Mouse (Mus musculus) ES-E14 (cell line): Measurements from ENCODE around the gene Zfp697. TPM values are rescaled to one million over a fixed set of nuclear protein-coding genes. Genes with fewer than 3 reads are reported as not detected.

Experiments
- DNase-seq: peaks from one replicate; pipeline ENCODE4 v3.0.0-alpha.2; 2013; ENCODE audit warnings: low read depth, low spot score
- H3K27ac ChIP-seq: 2 replicates; pipeline ENCODE4 v1.5.1; 2012; ENCODE audit warnings: low read depth, mild to moderate bottlenecking, low read length, moderate library complexity, mixed read lengths; ENCODE audit not compliant: poor library complexity, insufficient read depth, severe bottlenecking
- H3K36me3 ChIP-seq: 2 replicates; pipeline ENCODE4 v1.6.1; 2012; ENCODE audit warnings: mild to moderate bottlenecking, low read length, moderate library complexity, mixed read lengths; ENCODE audit not compliant: control insufficient read depth, poor library complexity, insufficient read depth, severe bottlenecking
- H3K4me1 ChIP-seq, 2 experiments: fragments of 150-350 bp in 1 of 2; sonication (generic) in 1 of 2; 2 replicates each; pipeline ENCODE4 v1.6.1; 2012; ENCODE audit warnings: low read length in 2 of 2, mild to moderate bottlenecking in 1 of 2, mixed read lengths in 1 of 2; ENCODE audit not compliant: control insufficient read depth in 2 of 2, insufficient read depth in 2 of 2, poor library complexity in 1 of 2
- H3K4me3 ChIP-seq, 2 experiments: fragments of 150-350 bp in 1 of 2; sonication (generic) in 1 of 2; 2 replicates each; pipeline ENCODE4 v1.5.1; 2012; ENCODE audit warnings: low read length in 2 of 2, low read depth in 1 of 2, mild to moderate bottlenecking in 1 of 2, mixed read lengths in 1 of 2; ENCODE audit not compliant: insufficient read depth in 1 of 2, poor library complexity in 1 of 2, severe bottlenecking in 1 of 2
- H3K9ac ChIP-seq: 2 replicates; pipeline ENCODE4 v1.6.1; 2012; ENCODE audit warnings: low read depth, mild to moderate bottlenecking, low read length, mixed read lengths; ENCODE audit not compliant: poor library complexity, insufficient read depth, severe bottlenecking
- H3K9me3 ChIP-seq: fragments of 150-350 bp; sonication (generic); 2 replicates; pipeline ENCODE4 v1.6.1; 2012; ENCODE audit warnings: low read depth, mild to moderate bottlenecking, low read length; ENCODE audit not compliant: control insufficient read depth, insufficient read depth
- CHD2 ChIP-seq: IDR thresholded peaks from 2 replicates; pipeline ENCODE4 v1.6.1; 2014; ENCODE audit warnings: mild to moderate bottlenecking, low read depth, low read length, inconsistent platforms
- HCFC1 ChIP-seq: IDR thresholded peaks from 2 replicates; pipeline ENCODE4 v1.6.1; 2012; ENCODE audit warnings: low read length, inconsistent platforms, borderline replicate concordance; ENCODE audit not compliant: insufficient read depth
- MAFK ChIP-seq: IDR thresholded peaks from 2 replicates; pipeline ENCODE4 v1.6.1; 2014; ENCODE audit warnings: mild to moderate bottlenecking, low read depth, low read length, inconsistent platforms; ENCODE audit not compliant: insufficient read depth
- ZC3H11A ChIP-seq: IDR thresholded peaks from 2 replicates; pipeline ENCODE4 v1.6.1; 2012; ENCODE audit warnings: low read depth, mild to moderate bottlenecking, inconsistent platforms, low read length, borderline replicate concordance
- ZNF384 ChIP-seq: IDR thresholded peaks from 2 replicates; pipeline ENCODE4 v1.6.1; 2012; ENCODE audit warnings: low read depth, low read length, inconsistent platforms
- in situ Hi-C, 2 experiments: fragments of 600-800 bp; cut with MboI; formaldehyde crosslinking; loops; one replicate each; pipeline ENCODE4 v1.15.1; 2025; ENCODE audit warnings: low sequenced_read_pairs in 2 of 2, inconsistent platforms in 1 of 2; ENCODE audit not compliant: unreplicated experiment in 2 of 2
- total RNA-seq: library from RNA; depleted of rRNA; stranded (reverse); fragments of 300-350 nt; gene quantifications from 2 replicates; pipeline ENCODE4 v1.2.3, GENCODE M21; 2012; rRNA removed

Zfp697 gene
- total RNA-seq, 1 experiment, result 3.4 TPM

DNA sequence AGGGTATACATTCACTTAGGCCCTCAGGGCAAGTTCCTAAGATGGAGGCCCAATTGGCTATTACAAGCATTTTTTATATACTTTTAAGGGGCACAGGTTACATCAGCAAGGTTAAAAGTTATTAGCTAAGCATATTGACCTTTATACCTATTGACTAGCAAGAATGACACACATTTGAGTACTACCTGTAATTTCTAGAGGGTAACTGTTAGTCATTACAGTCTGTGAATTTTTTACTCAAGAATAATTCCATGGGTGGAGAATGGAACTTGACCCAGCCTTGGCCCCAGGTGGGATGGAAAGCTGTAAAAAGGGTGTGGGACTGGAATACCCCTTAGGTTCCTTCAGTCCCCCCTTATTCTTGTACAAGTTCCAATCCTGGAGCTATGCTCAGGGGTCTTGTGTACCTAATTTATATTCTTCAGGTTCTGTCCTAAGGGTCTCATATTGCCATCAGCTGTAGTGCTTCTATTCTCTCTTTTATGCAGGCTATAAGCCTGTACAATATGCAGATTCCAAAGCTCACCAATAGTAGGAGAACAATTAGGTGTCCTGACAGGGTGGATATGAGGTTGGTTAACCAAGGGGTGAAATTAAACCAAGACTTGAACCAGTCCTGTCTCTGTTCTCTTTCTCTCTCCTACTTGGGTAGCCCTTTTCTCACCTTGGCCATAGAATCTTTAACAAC, 400.1 kb downstream of the Zfp697 start:
- H3K36me3 ChIP-seq, result no peaks in the 10 kb centered on the region
- no peak for DNase-seq

DNA sequence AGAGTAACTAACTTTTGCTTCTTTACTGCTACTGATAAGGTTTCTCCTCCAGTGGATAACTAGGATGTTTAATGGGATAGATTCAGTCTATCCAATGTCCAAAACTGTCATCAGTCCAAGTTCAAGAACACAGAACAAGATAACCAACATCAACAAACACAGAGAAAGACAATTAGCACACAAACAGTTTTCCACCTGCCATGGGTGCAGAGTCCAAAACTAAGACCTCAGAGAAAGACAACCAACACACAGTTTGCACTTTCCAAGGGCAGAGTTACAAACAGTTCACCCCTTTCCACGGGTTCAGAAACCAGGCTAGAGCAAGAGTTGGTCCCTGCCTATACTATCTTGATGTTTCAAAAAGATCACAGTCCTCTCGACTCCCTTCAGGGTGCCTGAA, 404.3 kb downstream of the Zfp697 start:
- Histone ChIP-seq H3K4me1 (no peaks in the 10 kb centered on the region), H3K9ac (no peak overlapping the region), H3K9me3 (peaks cover 2% of the 10 kb centered on the region; the same call in 1 of the 2 replicates), H3K36me3 (no peaks in the 10 kb centered on the region), H3K4me3 (no peak overlapping the region), H3K27ac (no peak overlapping the region)
- TF ChIP-seq ZNF384, result no peak
- TF ChIP-seq HCFC1, result no peak
- no peak for TF ChIP-seq ZC3H11A
- no peak for TF ChIP-seq CHD2
- TF ChIP-seq MAFK, result no peak
- DNase-seq, result no peak
- in situ Hi-C loops, result no loop called here

More for the DNA sequence above, 400.1 kb downstream of the Zfp697 start:
- in situ Hi-C loops, result no loop called here
- no peak overlapping the region for H3K9ac ChIP-seq
- no peaks in the 10 kb centered on the region for H3K4me1 ChIP-seq
- peaks cover 2% of the 10 kb centered on the region; the same call in 1 of the 2 replicates for H3K9me3 ChIP-seq
- no peak overlapping the region for H3K27ac ChIP-seq
- TF ChIP-seq ZC3H11A (no peak), CHD2 (no peak), HCFC1 (no peak), MAFK (no peak), ZNF384 (no peak)
- H3K4me3 ChIP-seq, result no peak overlapping the region

Other genes starting within 250 kb of the Zfp697 start
- gene Adam30, start 221.8 kb upstream of the Zfp697 start, total RNA-seq, result 0.11 and 0.18 TPM in 2 replicates
- gene Reg4, start 160.3 kb upstream of the Zfp697 start, total RNA-seq, result not detected in 2 replicates
- 0.05 TPM in 1 of 2 replicates, not detected in the other for gene Hmgcs2, start 102.0 kb upstream of the Zfp697 start, total RNA-seq
- 162 and 206 TPM in 2 replicates for gene Phgdh, start 42.5 kb upstream of the Zfp697 start, total RNA-seq
- gene Gm4450, start 74.7 kb downstream of the Zfp697 start, total RNA-seq, result not detected in 2 replicates
- not detected in 2 replicates for gene Hsd3b4, start 128.1 kb downstream of the Zfp697 start, total RNA-seq
- not detected in 2 replicates for gene Gm10681, start 206.3 kb downstream of the Zfp697 start, total RNA-seq
- gene Hsd3b5, start 247.8 kb downstream of the Zfp697 start, total RNA-seq, result not detected in 2 replicates